Mouse (Mus musculus) ES-Bruce4 (cell line): Measurements from ENCODE around the gene Mon2. TPM values are rescaled to one million over a fixed set of nuclear protein-coding genes. Genes with fewer than 3 reads are reported as not detected.
A peak's percentile ranks its signal among the peaks of the same experiment; 100 is the strongest.

ENCODE experiments used
- H3K27ac ChIP-seq: 2 replicates; pipeline ENCODE4 v1.5.1; 2012; ENCODE audit warnings: low read length, inconsistent platforms; ENCODE audit not compliant: insufficient read depth
- H3K27me3 ChIP-seq: 2 replicates; pipeline ENCODE4 v1.6.1; 2012; ENCODE audit warnings: mild to moderate bottlenecking, low read length, inconsistent platforms; ENCODE audit not compliant: control insufficient read depth, poor library complexity, insufficient read depth, severe bottlenecking
- H3K36me3 ChIP-seq: 2 replicates; pipeline ENCODE4 v1.6.1; 2012; ENCODE audit warnings: inconsistent platforms, mild to moderate bottlenecking, low read length, moderate library complexity; ENCODE audit not compliant: control insufficient read depth, poor library complexity, insufficient read depth, severe bottlenecking
- H3K4me1 ChIP-seq: one replicate; pipeline ENCODE4 v1.8.1; 2011; ENCODE audit warnings: low read length; ENCODE audit not compliant: control insufficient read depth, insufficient read depth
- H3K4me3 ChIP-seq: 2 replicates; pipeline ENCODE4 v1.5.1; 2011; ENCODE audit warnings: low read depth, mild to moderate bottlenecking, low read length
- H3K9ac ChIP-seq: 2 replicates; pipeline ENCODE4 v1.6.1; 2012; ENCODE audit warnings: low read depth, mild to moderate bottlenecking, inconsistent platforms; ENCODE audit not compliant: poor library complexity, severe bottlenecking
- H3K9me3 ChIP-seq: replicated peaks from 2 replicates; pipeline ENCODE4 v1.6.1; 2012; ENCODE audit warnings: mild to moderate bottlenecking, low read length, inconsistent platforms; ENCODE audit not compliant: control insufficient read depth, poor library complexity, insufficient read depth, severe bottlenecking
- CTCF ChIP-seq: IDR thresholded peaks from one replicate; pipeline ENCODE4 v1.8.1; 2011; ENCODE audit warnings: low read depth, low read length
- EP300 ChIP-seq: IDR thresholded peaks from 2 replicates; pipeline ENCODE4 v1.6.1; 2011; ENCODE audit warnings: low read depth, low read length; ENCODE audit not compliant: insufficient read depth
- POLR2A ChIP-seq: IDR thresholded peaks from one replicate; pipeline ENCODE4 v1.8.1; 2011; ENCODE audit warnings: low read length; ENCODE audit not compliant: insufficient read depth
- polyA plus RNA-seq: library from polyadenylated mRNA; stranded (reverse); fragments of >200 nt; gene quantifications from 2 replicates; pipeline ENCODE4 v1.2.4, GENCODE M21; 2011; ENCODE audit warnings: low read depth; ENCODE audit not compliant: missing spikeins, insufficient read depth, insufficient read length

The Mon2 gene
- polyA plus RNA-seq, 1 experiment: 48.4 TPM

GRCm38 (mm10) chr10:122989916-122990315, 86.4 kb downstream of the Mon2 start:
- Histone ChIP-seq H3K4me1 (no peaks in the 10 kb centered on the region), H3K9me3 (no peaks in the 10 kb centered on the region), H3K9ac (no peak overlapping the region), H3K36me3 (peaks cover 2% of the 10 kb centered on the region; the same call in 1 of the 2 replicates), H3K27me3 (no peaks in the 10 kb centered on the region), H3K4me3 (no peak overlapping the region), H3K27ac (no peak overlapping the region)
- TF ChIP-seq POLR2A (no peak), EP300 (no peak), CTCF (no peak)

GRCm38 (mm10) chr10:122988372-122988771, 87.9 kb downstream of the Mon2 start:
- no peak overlapping the region for H3K27ac ChIP-seq
- TF ChIP-seq EP300: no peak
- no peak for TF ChIP-seq CTCF
- no peak for TF ChIP-seq POLR2A
- no peak overlapping the region for H3K9ac ChIP-seq
- H3K4me1 ChIP-seq: no peaks in the 10 kb centered on the region
- no peaks in the 10 kb centered on the region for H3K36me3 ChIP-seq
- no peaks in the 10 kb centered on the region for H3K27me3 ChIP-seq
- no peak overlapping the region for H3K4me3 ChIP-seq
- H3K9me3 ChIP-seq: no peaks in the 10 kb centered on the region

- H3K4me1 ChIP-seq: no peaks in the 10 kb centered on the region
- H3K36me3 ChIP-seq: no peaks in the 10 kb centered on the region
- H3K9ac ChIP-seq: no peak overlapping the region
- H3K9me3 ChIP-seq: no peaks in the 10 kb centered on the region
- H3K27me3 ChIP-seq: no peaks in the 10 kb centered on the region
- no peak for TF ChIP-seq EP300
- TF ChIP-seq POLR2A: peak; percentile 20
- peak; percentile 27 for TF ChIP-seq CTCF
- no peak overlapping the region for H3K4me3 ChIP-seq
- no peak overlapping the region for H3K27ac ChIP-seq
These were observed 88.6 kb downstream of the Mon2 start for GRCm38 (mm10) chr10:122987671-122988128.

GRCm38 (mm10) chr10:122986320-122987225, 89.7 kb downstream of the Mon2 start:
- Histone ChIP-seq H3K36me3 (no peaks in the 10 kb centered on the region), H3K27me3 (no peaks in the 10 kb centered on the region), H3K27ac (peak overlapping the region; percentile 81), H3K9me3 (no peaks in the 10 kb centered on the region), H3K9ac (peak overlapping the region; percentile 86), H3K4me3 (peak overlapping the region; percentile 72), H3K4me1 (no peaks in the 10 kb centered on the region)
- TF ChIP-seq EP300 (no peak), POLR2A (no peak), CTCF (no peak)

GRCm38 (mm10) chr10:122985515-122986319, 90.6 kb downstream of the Mon2 start:
- Histone ChIP-seq H3K4me3 (peak overlapping the region; percentile 87), H3K4me1 (no peaks in the 10 kb centered on the region), H3K27me3 (no peaks in the 10 kb centered on the region), H3K36me3 (no peaks in the 10 kb centered on the region), H3K9me3 (no peaks in the 10 kb centered on the region), H3K9ac (peak overlapping the region; percentile 86), H3K27ac (peak overlapping the region; percentile 81)
- TF ChIP-seq EP300 (no peak), POLR2A (no peak), CTCF (no peak)

DNA sequence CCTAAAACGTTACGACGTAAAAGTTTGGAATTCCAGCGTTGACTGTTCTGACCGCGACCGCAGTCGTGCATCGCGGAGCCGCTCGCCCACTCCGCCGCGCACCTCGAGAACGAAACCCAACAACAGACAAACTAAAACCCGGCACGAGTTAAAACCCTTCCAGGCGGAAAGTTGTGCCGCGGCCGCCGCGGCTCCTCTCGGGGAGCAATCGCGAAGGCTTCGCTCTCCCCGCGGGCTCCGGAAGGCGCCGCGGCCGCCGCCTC, 91.1 kb downstream of the Mon2 start:
- Histone ChIP-seq H3K27ac (peak overlapping the region; percentile 73), H3K9me3 (no peaks in the 10 kb centered on the region), H3K4me3 (peak overlapping the region; percentile 87), H3K27me3 (no peaks in the 10 kb centered on the region), H3K9ac (peak overlapping the region; percentile 86), H3K36me3 (no peaks in the 10 kb centered on the region), H3K4me1 (no peaks in the 10 kb centered on the region)
- TF ChIP-seq POLR2A: no peak
- TF ChIP-seq EP300: no peak
- TF ChIP-seq CTCF: no peak
